Mouse (Mus musculus): ENCODE data around the gene Phf21a.

GRCm38 (mm10) chr2:92365568-92365967 lies 272.7 kb downstream of the Phf21a start:
- no peak for TF ChIP-seq POLR2A (IDR thresholded peaks at IDR 0.05; ENCODE audit: low read depth, low read length)
- TF ChIP-seq CTCF (conservative IDR thresholded peaks at IDR 0.05; ENCODE audit: insufficient read depth, insufficient read length, low read depth, low read length), result no peak

Measured in kidney, adult 2 months (tissue).